Mouse (Mus musculus) left cerebral cortex, postnatal 14 days (tissue): ENCODE measurements around the gene Gm12355. TPM values are rescaled to one million over a fixed set of nuclear protein-coding genes. Genes with fewer than 3 reads are reported as not detected.

ENCODE experiments used
- DNase-seq, 2 experiments: peaks; one replicate each; pipeline ENCODE4 v3.0.0; 2021 to 2022; ENCODE audit warnings: low spot score in 2 of 2, mixed read lengths in 1 of 2
- intact Hi-C: fragments of 180-260 bp; cut with DNase I; formaldehyde crosslinking; loops from one replicate; pipeline ENCODE4 v1.15.1; 2025
- total RNA-seq, 2 experiments: library from RNA; stranded (reverse); gene quantifications; 2 replicates each; pipeline ENCODE4 v1.2.3; 2021

The Gm12355 gene
- total RNA-seq, 2 experiments from 2014 or later: 10.3 to 12.7 TPM

- no peak for DNase-seq
Observed at GRCm38 (mm10) chr11:98584146-98584545, 41.3 kb downstream of the Gm12355 start.

GRCm38 (mm10) chr11:98583571-98583970 lies 41.9 kb downstream of the Gm12355 start:
- no peak for DNase-seq

More at GRCm38 (mm10) chr11:98584146-98584545, 41.3 kb downstream of the Gm12355 start:
- intact Hi-C loops: no loop called here

GRCm38 (mm10) chr11:98583265-98583552 lies 42.3 kb downstream of the Gm12355 start:
- intact Hi-C loops: no loop called here
- DNase-seq: no peak

More at GRCm38 (mm10) chr11:98583571-98583970, 41.9 kb downstream of the Gm12355 start:
- intact Hi-C loops: no loop called here

GRCm38 (mm10) chr11:98582551-98583264 lies 42.8 kb downstream of the Gm12355 start:
- intact Hi-C loops: no loop called here
- DNase-seq: no peak

GRCm38 (mm10) chr11:98582030-98582388 lies 43.5 kb downstream of the Gm12355 start:
- DNase-seq: no peak
- intact Hi-C loops: no loop called here

GRCm38 (mm10) chr11:98581286-98582029 lies 44.0 kb downstream of the Gm12355 start:
- intact Hi-C loops: no loop called here
- no peak for DNase-seq

GRCm38 (mm10) chr11:98580301-98581121 lies 45.0 kb downstream of the Gm12355 start:
- intact Hi-C loops: no loop called here
- no peak for DNase-seq

- DNase-seq: no peak
- intact Hi-C loops: no loop called here
Observed at GRCm38 (mm10) chr11:98577776-98578175, 47.7 kb downstream of the Gm12355 start.

Other genes with a start within 250 kb of the Gm12355 start
- 10 to 100 TPM in 1 of 2 experiments, 1 to 10 TPM in 1; 8.8 to 13.1 TPM for gene Tcap, start 241.8 kb downstream of the Gm12355 start, total RNA-seq
- gene Pnmt, start 239.2 kb downstream of the Gm12355 start, total RNA-seq: 1 to 10 TPM in 1 of 2 experiments, under 1 TPM in 1; 0.78 to 1.0 TPM
- gene Pgap3, start 225.2 kb downstream of the Gm12355 start, total RNA-seq: 10 to 100 TPM; 10.7 to 11.1 TPM
- gene Erbb2, start 213.2 kb downstream of the Gm12355 start, total RNA-seq: 1 to 10 TPM; 2.0 to 3.2 TPM
- gene Mien1, start 186.7 kb downstream of the Gm12355 start, total RNA-seq: 100 to 1,000 TPM; 105 to 106 TPM
- 1 to 10 TPM; 1.6 to 4.4 TPM for gene Grb7, start 179.3 kb downstream of the Gm12355 start, total RNA-seq
- under 1 TPM; 0.21 to 0.62 TPM for gene Ikzf3, start 79.6 kb downstream of the Gm12355 start, total RNA-seq
- not detected for gene Zpbp2, start 74.6 kb downstream of the Gm12355 start, total RNA-seq
- gene Ormdl3, start 38.3 kb downstream of the Gm12355 start, total RNA-seq: 10 to 100 TPM; 44.6 to 49.4 TPM
- gene Lrrc3c, start 27.4 kb downstream of the Gm12355 start, total RNA-seq: not detected
- under 1 TPM; 0.31 to 0.38 TPM for gene Gsdma3, start 699 bp upstream of the Gm12355 start, total RNA-seq
- gene Gsdma2, start 21.1 kb upstream of the Gm12355 start, total RNA-seq: not detected
- not detected for gene Gsdma, start 38.7 kb upstream of the Gm12355 start, total RNA-seq
- 100 to 1,000 TPM; 128 to 134 TPM for gene Psmd3, start 56.9 kb upstream of the Gm12355 start, total RNA-seq
- not detected for gene Csf3, start 75.6 kb upstream of the Gm12355 start, total RNA-seq
- gene Med24, start 103.8 kb upstream of the Gm12355 start, total RNA-seq: 100 to 1,000 TPM in 1 of 2 experiments, 10 to 100 TPM in 1; 96.3 to 114 TPM
- 1,000 to 10,000 TPM in 1 of 2 experiments, 100 to 1,000 TPM in 1; 962 to 1,004 TPM for gene Thra, start 115.0 kb upstream of the Gm12355 start, total RNA-seq
- gene Nr1d1, start 149.7 kb upstream of the Gm12355 start, total RNA-seq: 10 to 100 TPM; 82.0 to 85.4 TPM
- 100 to 1,000 TPM; 168 to 170 TPM for gene Msl1, start 169.9 kb upstream of the Gm12355 start, total RNA-seq
- gene Casc3, start 179.2 kb upstream of the Gm12355 start, total RNA-seq: 10 to 100 TPM; 53.1 to 54.6 TPM
- 100 to 1,000 TPM; 141 to 143 TPM for gene Rapgefl1, start 211.1 kb upstream of the Gm12355 start, total RNA-seq
- 10 to 100 TPM; 45.5 to 45.9 TPM for gene Wipf2, start 238.0 kb upstream of the Gm12355 start, total RNA-seq